ENCODE assay signal across 24 mouse cellular contexts in the genomic region with DNA sequence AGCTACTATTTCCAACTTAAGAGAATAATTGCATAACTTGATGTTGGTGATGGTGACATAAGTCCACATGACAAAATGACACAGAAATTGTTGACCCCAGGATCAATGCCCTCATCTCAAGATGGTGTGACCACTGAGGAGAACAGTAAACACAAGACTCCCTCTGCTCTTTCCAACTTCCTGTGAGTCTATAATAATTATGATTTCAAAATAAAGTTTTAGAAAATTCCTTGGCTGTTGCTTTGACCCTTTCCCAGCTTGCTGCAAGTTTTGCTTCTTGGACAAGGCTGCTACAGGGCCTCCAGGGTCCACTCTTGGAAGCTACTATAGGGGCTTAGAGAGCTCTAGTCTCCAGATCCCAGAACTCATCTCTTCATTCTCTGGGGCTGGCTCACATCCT. TPM values are rescaled to one million over a fixed set of nuclear protein-coding genes. Genes with fewer than 3 reads are reported as not detected.
A peak's percentile ranks its signal among the peaks of the same experiment; 100 is the strongest.
DNase-seq lines count a peak whose midpoint lies in the region; ATAC-seq and TF ChIP-seq lines count a peak whose summit lies in the region.
"Had no signal": no experiment of that assay in that cellular context is flagged by ENCODE, and none has a peak within 500 bp of the region (broad histone marks: within the 10 kb centered on the region; RNA-seq: fewer than 3 reads in every experiment).

No protein-coding gene starts in this region.

- H3K4me2 ChIP-seq in lung, postnatal 0 days (replicated peaks; ENCODE audit: low read depth, low read length), result no peak overlapping the region
- no peak overlapping the region for H3K4me2 ChIP-seq in forebrain, embryonic 15.5 days (replicated peaks)
- H3K4me2 ChIP-seq: embryonic facial prominence, embryonic 12.5 days; heart, embryonic 15.5 days; hindbrain, embryonic 12.5 days; intestine, embryonic 15.5 days; liver, embryonic 15.5 days had no signal

- H3K4me3 ChIP-seq in kidney, adult 2 months (ENCODE audit: insufficient read depth, low read depth, low read length), result no peak overlapping the region
- H3K4me3 ChIP-seq in lung, postnatal 0 days (ENCODE audit: low read depth, low read length), result no peak overlapping the region
- no peak overlapping the region for H3K4me3 ChIP-seq in brown adipose tissue, adult 24 weeks (ENCODE audit: insufficient read depth, low read depth, low read length)
- no peak overlapping the region for H3K4me3 ChIP-seq in forebrain, embryonic 15.5 days
- H3K4me3 ChIP-seq: embryonic facial prominence, embryonic 12.5 days; heart, embryonic 15.5 days; hindbrain, embryonic 12.5 days; intestine, embryonic 15.5 days; liver, embryonic 15.5 days had no signal

- peak; percentile 55 for DNase-seq in kidney, adult 2 months
- no peak for DNase-seq in kidney, postnatal 25 days
- DNase-seq in kidney, postnatal 14 days, result peak; percentile 39
- DNase-seq in kidney, adult 11 months, result no peak
- DNase-seq in lung, postnatal 0 days (ENCODE audit: low spot score), result peak; percentile 80
- no peak for DNase-seq in lung, postnatal 4 days
- DNase-seq: adrenal gland, adult 8-10 months; B cell, adult 2 months; cerebellum, adult 11 months; cerebellum, adult 9-10 months; cerebellum, postnatal 36 days; layer of hippocampus, postnatal 36 days; left cerebral cortex, postnatal 4 days; midbrain, embryonic 14.5 days had no signal

- TF ChIP-seq EP300 in lung, postnatal 0 days (IDR thresholded peaks at IDR 0.05), result peak; percentile 75

- H3K27ac ChIP-seq in kidney, adult 2 months (ENCODE audit: insufficient read depth, low read depth, low read length), result 0 out of 2 replicates have a peak overlapping the region, but pooled peaks have one; percentile 9
- H3K27ac ChIP-seq in lung, postnatal 0 days (ENCODE audit: low read length), result peak overlapping the region; percentile 45
- peak overlapping the region; percentile 79; the same call in 1 of the 2 replicates for H3K27ac ChIP-seq in brown adipose tissue, adult 24 weeks (replicated peaks; ENCODE audit: low read depth, low read length)
- H3K27ac ChIP-seq in forebrain, embryonic 15.5 days (replicated peaks), result no peak overlapping the region
- H3K27ac ChIP-seq: embryonic facial prominence, embryonic 12.5 days; heart, embryonic 15.5 days; hindbrain, embryonic 12.5 days; hindbrain, postnatal 0 days; intestine, embryonic 15.5 days; liver, embryonic 15.5 days had no signal

- no peak for TF ChIP-seq CTCF in kidney, adult 2 months (conservative IDR thresholded peaks at IDR 0.05; ENCODE audit: insufficient read depth, insufficient read length, low read depth, low read length)
- TF ChIP-seq CTCF in lung, postnatal 0 days (IDR thresholded peaks at IDR 0.05), result no peak

- ATAC-seq in lung, postnatal 0 days, result peak; percentile 69
- ATAC-seq in forebrain, embryonic 15.5 days (replicated peaks), result no peak
- ATAC-seq: activated CD4-positive, CD25-positive, alpha-beta regulatory T cell, adult 4 months; forebrain, embryonic 14.5 days; hindbrain, postnatal 0 days; intestine, embryonic 15.5 days had no signal

- no peaks in the 10 kb centered on the region for H3K4me1 ChIP-seq in kidney, adult 2 months (ENCODE audit: control insufficient read depth, insufficient read depth, low read length)
- H3K4me1 ChIP-seq in lung, postnatal 0 days (ENCODE audit: insufficient read depth, low read depth, low read length), result no peaks in the 10 kb centered on the region
- peaks cover 13% of the 10 kb centered on the region for H3K4me1 ChIP-seq in brown adipose tissue, adult 24 weeks (ENCODE audit: control insufficient read depth, insufficient read depth, insufficient read length, low read length)
- H3K4me1 ChIP-seq in forebrain, embryonic 15.5 days, result no peaks in the 10 kb centered on the region
- H3K4me1 ChIP-seq: embryonic facial prominence, embryonic 12.5 days; heart, embryonic 15.5 days; intestine, embryonic 15.5 days; liver, embryonic 15.5 days had no signal

- no peak for TF ChIP-seq POLR2A in kidney, adult 2 months (IDR thresholded peaks at IDR 0.05; ENCODE audit: low read depth, low read length)

- no peaks in the 10 kb centered on the region for H3K36me3 ChIP-seq in kidney, adult 2 months (ENCODE audit: control insufficient read depth, insufficient read depth, low read length)
- no peaks in the 10 kb centered on the region for H3K36me3 ChIP-seq in lung, postnatal 0 days (ENCODE audit: insufficient read depth, low read length)
- H3K36me3 ChIP-seq in forebrain, embryonic 15.5 days, result no peaks in the 10 kb centered on the region
- H3K36me3 ChIP-seq: embryonic facial prominence, embryonic 12.5 days; heart, embryonic 15.5 days; hindbrain, embryonic 12.5 days; intestine, embryonic 15.5 days; liver, embryonic 15.5 days had no signal

- no peaks in the 10 kb centered on the region for H3K9me3 ChIP-seq in lung, postnatal 0 days (ENCODE audit: low read length)
- no peaks in the 10 kb centered on the region for H3K9me3 ChIP-seq in forebrain, embryonic 15.5 days
- H3K9me3 ChIP-seq: embryonic facial prominence, embryonic 12.5 days; heart, embryonic 15.5 days; intestine, embryonic 15.5 days; liver, embryonic 15.5 days had no signal

- H3K27me3 ChIP-seq in kidney, adult 2 months (replicated peaks; ENCODE audit: control insufficient read depth, insufficient read depth, low read length), result no peaks in the 10 kb centered on the region
- no peaks in the 10 kb centered on the region for H3K27me3 ChIP-seq in lung, postnatal 0 days (replicated peaks; ENCODE audit: insufficient read depth, low read length)
- no peaks in the 10 kb centered on the region for H3K27me3 ChIP-seq in forebrain, embryonic 15.5 days
- H3K27me3 ChIP-seq: intestine, embryonic 15.5 days had no signal

- H3K9ac ChIP-seq in lung, postnatal 0 days (replicated peaks; ENCODE audit: low read depth), result no peak overlapping the region
- no peak overlapping the region for H3K9ac ChIP-seq in forebrain, embryonic 15.5 days (replicated peaks)
- H3K9ac ChIP-seq: embryonic facial prominence, embryonic 12.5 days; heart, embryonic 15.5 days; hindbrain, embryonic 12.5 days; intestine, embryonic 15.5 days; liver, embryonic 15.5 days had no signal

RNA-seq across cellular contexts. Expression of gene Plxna1, which starts 6.4 kb away (rescaled TPM):
- 33.1 and 33.2 TPM in 2 replicates for polyA plus RNA-seq in kidney, adult 2 months (2012; rRNA removed)
- 13.6 and 29.2 TPM in 2 replicates for polyA plus RNA-seq in lung, postnatal 0 days (2015; fragmentation: Nextera tagmentation; extraction: Ambion mirVana)
- polyA plus RNA-seq in brown adipose tissue, adult 24 weeks (2012; ENCODE audit: insufficient read depth, insufficient read length, missing spikeins), result 27.1 and 34.3 TPM in 2 replicates
- 39.5 and 45.7 TPM in 2 replicates for polyA plus RNA-seq in forebrain, embryonic 15.5 days (2015; fragmentation: Nextera tagmentation; extraction: Ambion mirVana)

Comparison
In these comparisons a context has a peak if more than half of its experiments do, and no peak if none do; other contexts are left out.
1. DNase-seq: peak in kidney, adult 2 months (single experiment), kidney, postnatal 14 days (single experiment) and lung, postnatal 0 days (single experiment); none in kidney, postnatal 25 days (0 of 2), kidney, adult 11 months (single experiment) and lung, postnatal 4 days (0 of 2).